Mouse (Mus musculus): ENCODE measurements around the gene Taf15. TPM values are rescaled to one million over a fixed set of nuclear protein-coding genes. Genes with fewer than 3 reads are reported as not detected.
A peak's percentile ranks its signal among the peaks of the same experiment; 100 is the strongest.

The Taf15 gene
- polyA plus RNA-seq, 1 experiment from 2014 or later, result 14.4 TPM

DNA sequence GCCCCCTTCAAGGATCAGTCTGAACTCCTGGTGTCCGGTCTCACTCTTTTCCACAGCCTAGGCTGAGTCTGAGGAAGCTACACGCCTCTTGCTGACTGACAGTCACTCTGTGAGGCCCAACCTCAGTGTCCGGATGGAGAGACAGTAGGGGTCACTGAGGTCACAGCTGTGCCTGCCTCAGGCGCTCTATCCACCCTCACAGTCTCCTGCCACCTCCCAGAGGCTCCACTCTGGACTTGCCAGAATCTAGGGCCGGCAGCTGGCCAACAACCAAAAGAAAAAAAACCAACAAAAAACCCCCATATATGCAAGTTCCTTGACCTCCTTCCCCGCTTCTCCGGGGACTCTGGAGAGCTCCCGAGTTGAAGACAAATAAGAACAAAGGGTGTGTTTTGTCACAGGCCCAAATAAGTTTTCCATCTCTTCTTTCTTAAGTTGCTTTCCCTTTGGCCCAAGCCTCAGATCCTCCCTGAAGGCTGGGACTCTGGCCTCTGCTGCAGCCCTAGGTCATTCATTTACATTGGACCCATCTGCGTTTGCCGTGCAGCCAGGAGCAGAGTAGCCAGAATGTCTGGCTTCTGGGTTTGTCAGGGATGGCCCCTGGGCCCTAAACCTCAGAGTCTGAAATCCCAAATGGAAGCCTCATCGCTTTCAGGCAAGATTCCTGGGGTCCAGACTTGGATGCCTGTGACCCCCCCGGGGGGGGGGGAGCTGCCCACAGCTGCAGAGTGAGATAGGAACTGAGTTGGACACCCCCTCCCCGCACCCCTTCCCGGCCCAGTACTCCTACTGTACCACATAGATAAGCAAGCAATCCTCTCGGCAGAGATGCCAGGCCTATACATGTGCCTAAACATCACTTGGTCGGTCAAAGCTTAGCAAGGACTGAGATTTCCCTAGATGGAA, 24.6 kb upstream of the Taf15 start:
- no peak overlapping the region for H3K4me2 ChIP-seq

DNA sequence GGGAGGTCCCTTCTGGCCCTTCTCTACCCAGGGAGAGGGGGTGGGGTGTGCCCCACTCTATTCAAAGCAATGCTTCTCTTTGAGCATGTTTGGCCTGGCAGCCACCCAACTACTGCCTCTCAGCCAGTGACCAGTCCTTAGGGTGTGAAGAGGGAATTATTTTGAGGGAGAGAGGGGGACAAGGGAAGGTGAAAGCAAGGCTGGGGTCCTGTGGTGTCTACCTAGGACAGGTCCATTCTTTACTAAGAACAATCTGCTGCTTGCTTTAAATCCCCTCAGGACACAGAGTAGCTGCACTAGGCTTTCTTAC, 24.0 kb upstream of the Taf15 start:
- peak; percentile 33; the same call in 1 of the 2 replicates for ATAC-seq (ENCODE audit: insufficient read depth)
- no peak overlapping the region for H3K4me3 ChIP-seq (ENCODE audit: low read depth, low read length)

More for the DNA sequence above, 24.6 kb upstream of the Taf15 start:
- Histone ChIP-seq H3K9ac (no peak overlapping the region), H3K36me3 (ENCODE audit: insufficient read depth) (no peaks in the 10 kb centered on the region), H3K27ac (ENCODE audit: low read depth) (peak overlapping the region; percentile 4; the same call in 1 of the 2 replicates), H3K4me1 (ENCODE audit: insufficient read depth) (peaks cover 19% of the 10 kb centered on the region), H3K9me3 (ENCODE audit: low read depth, low read length) (no peaks in the 10 kb centered on the region), H3K4me3 (ENCODE audit: low read depth, low read length) (no peak overlapping the region), H3K27me3 (ENCODE audit: insufficient read depth, low read length) (peaks cover 26% of the 10 kb centered on the region)
- WGBS, result 24% methylated on average over 16 of the region's 16 CpGs
- TF ChIP-seq CTCF (IDR thresholded peaks at IDR 0.05; ENCODE audit: low read depth), result no peak
- DNase-seq (peak; percentile 78), ATAC-seq (ENCODE audit: insufficient read depth) (peak; percentile 61)

DNA sequence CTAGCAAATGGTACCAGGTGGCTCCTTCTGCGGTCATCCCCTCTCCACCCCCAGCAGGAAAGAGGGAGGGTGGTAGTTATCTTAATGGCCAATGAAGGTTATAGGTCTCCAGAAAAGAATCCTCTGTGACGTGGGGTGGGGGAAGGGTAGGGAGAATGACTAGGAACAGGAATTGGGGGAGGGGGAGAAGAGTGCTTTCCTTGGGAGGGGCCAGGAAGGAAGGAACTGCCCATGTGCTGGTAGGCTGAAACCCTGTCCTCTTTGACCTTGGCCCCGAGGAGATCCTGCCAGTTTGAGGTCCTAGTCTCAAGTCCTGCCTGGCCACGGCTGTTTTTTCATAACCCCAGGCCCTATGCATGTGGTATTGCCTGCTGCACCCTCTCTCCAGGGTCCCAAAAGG, 23.6 kb upstream of the Taf15 start:
- Histone ChIP-seq H3K9ac (no peak overlapping the region), H3K4me2 (no peak overlapping the region), H3K27ac (ENCODE audit: low read depth) (peak overlapping the region; percentile 28; the same call in 1 of the 2 replicates), H3K36me3 (ENCODE audit: insufficient read depth) (no peaks in the 10 kb centered on the region), H3K4me3 (ENCODE audit: low read depth, low read length) (no peak overlapping the region), H3K9me3 (ENCODE audit: low read depth, low read length) (no peaks in the 10 kb centered on the region), H3K4me1 (ENCODE audit: insufficient read depth) (peaks cover 19% of the 10 kb centered on the region), H3K27me3 (ENCODE audit: insufficient read depth, low read length) (peaks cover 16% of the 10 kb centered on the region)
- ATAC-seq (ENCODE audit: insufficient read depth) (no peak), DNase-seq (no peak)
- TF ChIP-seq CTCF (IDR thresholded peaks at IDR 0.05; ENCODE audit: low read depth), result no peak
- WGBS, result 26% methylated on average over 4 of the region's 4 CpGs

More for the DNA sequence above, 24.0 kb upstream of the Taf15 start:
- peaks cover 19% of the 10 kb centered on the region for H3K4me1 ChIP-seq (ENCODE audit: insufficient read depth)
- H3K36me3 ChIP-seq (ENCODE audit: insufficient read depth), result no peaks in the 10 kb centered on the region
- peak; percentile 72 for DNase-seq
- no peaks in the 10 kb centered on the region for H3K9me3 ChIP-seq (ENCODE audit: low read depth, low read length)
- H3K27ac ChIP-seq (ENCODE audit: low read depth), result 0 out of 2 replicates have a peak overlapping the region, but pooled peaks have one; percentile 4
- H3K9ac ChIP-seq, result no peak overlapping the region
- TF ChIP-seq CTCF (IDR thresholded peaks at IDR 0.05; ENCODE audit: low read depth), result no peak
- no peak overlapping the region for H3K4me2 ChIP-seq
- H3K27me3 ChIP-seq (ENCODE audit: insufficient read depth, low read length), result peaks cover 20% of the 10 kb centered on the region

GRCm38 (mm10) chr11:83450550-83450949, 22.3 kb upstream of the Taf15 start:
- no peak for TF ChIP-seq CTCF (IDR thresholded peaks at IDR 0.05; ENCODE audit: low read depth)
- H3K36me3 ChIP-seq (ENCODE audit: insufficient read depth), result no peaks in the 10 kb centered on the region
- no peak for DNase-seq
- ATAC-seq (ENCODE audit: insufficient read depth), result no peak
- no peak overlapping the region for H3K9ac ChIP-seq
- H3K9me3 ChIP-seq (ENCODE audit: low read depth, low read length), result no peaks in the 10 kb centered on the region
- H3K27me3 ChIP-seq (ENCODE audit: insufficient read depth, low read length), result peaks cover 4% of the 10 kb centered on the region
- H3K4me2 ChIP-seq, result no peak overlapping the region
- no peak overlapping the region for H3K27ac ChIP-seq (ENCODE audit: low read depth)
- WGBS, result 30% methylated on average over 1 of the region's 1 CpGs
- H3K4me1 ChIP-seq (ENCODE audit: insufficient read depth), result peaks cover 23% of the 10 kb centered on the region
- H3K4me3 ChIP-seq (ENCODE audit: low read depth, low read length), result no peak overlapping the region

GRCm38 (mm10) chr11:83451281-83451680, 21.6 kb upstream of the Taf15 start:
- Histone ChIP-seq H3K27ac (ENCODE audit: low read depth) (no peak overlapping the region), H3K4me3 (ENCODE audit: low read depth, low read length) (no peak overlapping the region), H3K27me3 (ENCODE audit: insufficient read depth, low read length) (peaks cover 3% of the 10 kb centered on the region; the same call in 1 of the 2 replicates), H3K9me3 (ENCODE audit: low read depth, low read length) (no peaks in the 10 kb centered on the region), H3K9ac (no peak overlapping the region), H3K4me2 (no peak overlapping the region), H3K36me3 (ENCODE audit: insufficient read depth) (no peaks in the 10 kb centered on the region), H3K4me1 (ENCODE audit: insufficient read depth) (peaks cover 23% of the 10 kb centered on the region)
- ATAC-seq (ENCODE audit: insufficient read depth) (no peak), DNase-seq (no peak)
- TF ChIP-seq CTCF (IDR thresholded peaks at IDR 0.05; ENCODE audit: low read depth), result no peak
- WGBS, result 83% methylated on average over 10 of the region's 10 CpGs

DNA sequence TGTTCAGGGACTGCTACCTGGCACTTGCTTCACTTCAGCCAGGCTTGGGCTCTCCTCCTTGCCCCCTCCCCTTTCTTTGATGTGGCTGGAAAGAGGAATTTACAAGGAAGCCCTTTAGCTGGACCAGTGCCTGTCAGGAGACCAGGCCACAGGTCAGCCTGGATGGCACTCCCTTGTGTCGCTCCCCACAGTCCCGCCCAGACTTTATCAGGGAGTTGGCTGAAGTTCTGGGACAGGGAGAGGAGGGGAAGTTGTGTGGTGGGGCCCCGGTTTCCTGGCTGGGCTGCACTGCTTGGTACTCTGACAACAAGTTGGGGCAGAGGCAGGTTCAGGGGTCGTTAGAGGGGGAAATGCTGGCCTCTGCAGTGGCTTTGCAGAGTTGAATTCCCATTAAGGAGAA, 18.3 kb upstream of the Taf15 start:
- ATAC-seq (ENCODE audit: insufficient read depth), result 0 out of 2 replicates have a peak, but pooled peaks have one; percentile 52
- DNase-seq, result peak; percentile 49

DNA sequence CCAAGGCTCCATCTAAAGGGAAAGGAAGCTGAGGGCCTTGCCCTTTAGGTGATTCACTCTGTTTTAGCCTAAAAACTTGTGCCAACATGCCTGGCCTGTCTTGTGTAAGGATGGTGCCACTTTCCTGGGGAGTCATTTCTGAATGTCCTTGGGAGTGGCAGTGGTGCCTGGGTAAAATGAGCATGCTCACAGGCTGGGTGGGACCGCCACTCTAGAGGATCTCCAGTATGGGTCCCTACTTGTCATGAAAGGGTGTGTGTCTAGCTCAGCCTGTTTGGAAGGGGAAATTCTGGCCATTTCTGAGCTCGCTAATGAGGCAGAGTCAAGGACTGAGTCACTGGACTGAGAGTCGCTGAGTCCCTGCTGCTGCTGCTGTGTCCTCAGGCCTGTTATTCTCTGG, 17.3 kb upstream of the Taf15 start:
- no peak overlapping the region for H3K9ac ChIP-seq
- H3K4me1 ChIP-seq (ENCODE audit: insufficient read depth), result peaks cover 4% of the 10 kb centered on the region
- 70% methylated on average over 3 of the region's 3 CpGs for WGBS
- no peaks in the 10 kb centered on the region for H3K27me3 ChIP-seq (ENCODE audit: insufficient read depth, low read length)
- no peak for TF ChIP-seq CTCF (IDR thresholded peaks at IDR 0.05; ENCODE audit: low read depth)
- H3K9me3 ChIP-seq (ENCODE audit: low read depth, low read length), result no peaks in the 10 kb centered on the region
- H3K4me2 ChIP-seq, result no peak overlapping the region
- no peaks in the 10 kb centered on the region for H3K36me3 ChIP-seq (ENCODE audit: insufficient read depth)
- no peak for ATAC-seq (ENCODE audit: insufficient read depth)
- no peak overlapping the region for H3K27ac ChIP-seq (ENCODE audit: low read depth)
- DNase-seq, result no peak
- no peak overlapping the region for H3K4me3 ChIP-seq (ENCODE audit: low read depth, low read length)

More for the DNA sequence above, 18.3 kb upstream of the Taf15 start:
- no peak overlapping the region for H3K4me3 ChIP-seq (ENCODE audit: low read depth, low read length)
- H3K36me3 ChIP-seq (ENCODE audit: insufficient read depth), result no peaks in the 10 kb centered on the region
- H3K4me1 ChIP-seq (ENCODE audit: insufficient read depth), result peaks cover 4% of the 10 kb centered on the region
- no peak for TF ChIP-seq CTCF (IDR thresholded peaks at IDR 0.05; ENCODE audit: low read depth)
- H3K9ac ChIP-seq, result no peak overlapping the region
- no peaks in the 10 kb centered on the region for H3K27me3 ChIP-seq (ENCODE audit: insufficient read depth, low read length)
- 4% methylated on average over 4 of the region's 4 CpGs for WGBS
- H3K27ac ChIP-seq (ENCODE audit: low read depth), result no peak overlapping the region
- H3K9me3 ChIP-seq (ENCODE audit: low read depth, low read length), result no peaks in the 10 kb centered on the region
- no peak overlapping the region for H3K4me2 ChIP-seq

Measured in lung, embryonic 14.5 days (tissue).